Mouse (Mus musculus) right cerebral cortex, postnatal 14 days (tissue): Measurements from ENCODE around the gene Zfp691.

ENCODE experiments used
- DNase-seq: peaks from one replicate; pipeline ENCODE4 v3.0.0; 2022

Gene Zfp691

DNA sequence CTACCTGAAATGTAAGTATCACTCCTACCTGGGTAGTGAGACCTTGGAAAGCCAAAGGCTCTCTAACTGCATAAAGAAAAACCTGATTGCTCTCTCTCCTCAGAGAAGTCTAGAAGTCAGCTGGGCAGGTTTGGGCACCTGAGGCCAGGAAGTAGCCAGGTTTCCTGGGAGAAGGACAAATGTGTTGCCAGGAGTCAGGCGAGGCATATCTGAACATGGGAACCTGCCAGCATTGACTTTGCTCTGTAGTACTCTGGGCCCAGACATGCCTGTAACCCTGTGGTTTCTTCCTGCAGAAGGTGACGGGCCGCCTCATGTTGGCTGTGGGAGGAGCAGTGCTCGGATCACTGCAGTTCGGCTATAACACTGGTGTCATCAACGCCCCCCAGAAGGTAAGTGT, 53.9 kb downstream of the Zfp691 start:
- DNase-seq, result no peak
